Comparison of ENCODE assay signal across 7 mouse cellular contexts in genomic region chr12:106955778-106956177, GRCm38 (mm10).
A peak's percentile ranks its signal among the peaks of the same experiment; 100 is the strongest.
DNase-seq lines count a peak whose midpoint lies in the region.

No protein-coding gene starts in this region.

- peak; percentile 40 to 82 for DNase-seq in adrenal gland, adult (ENCODE audit: inconsistent age in 2 of 2, low spot score in 1 of 2)
- peak; percentile 69 for DNase-seq in adrenal gland, postnatal 25 days
- peak; percentile 48 to 68 for DNase-seq in frontal cortex, postnatal 10 days (ENCODE audit: low spot score in 2 of 2)
- peak; percentile 62 to 78 for DNase-seq in kidney, adult 8-10 months
- peak; percentile 56 to 58 for DNase-seq in left cerebral cortex, postnatal 36 days (ENCODE audit: low spot score in 2 of 2)
- peak; percentile 48 for DNase-seq in ovary, postnatal 10 days (ENCODE audit: low spot score)
- no peak for DNase-seq in thymus, postnatal 0 days (ENCODE audit: low spot score)

- intact Hi-C loops in left cerebral cortex, postnatal 36 days (cut with DNase I): no loop called here
